Mouse (Mus musculus) ovary, postnatal 14 days (tissue): ENCODE results near the gene Gprc6a.

ENCODE experiments used
- DNase-seq: peaks from one replicate; pipeline ENCODE4 v3.0.0; 2022; ENCODE audit warnings: low spot score

The Gprc6a gene

DNA sequence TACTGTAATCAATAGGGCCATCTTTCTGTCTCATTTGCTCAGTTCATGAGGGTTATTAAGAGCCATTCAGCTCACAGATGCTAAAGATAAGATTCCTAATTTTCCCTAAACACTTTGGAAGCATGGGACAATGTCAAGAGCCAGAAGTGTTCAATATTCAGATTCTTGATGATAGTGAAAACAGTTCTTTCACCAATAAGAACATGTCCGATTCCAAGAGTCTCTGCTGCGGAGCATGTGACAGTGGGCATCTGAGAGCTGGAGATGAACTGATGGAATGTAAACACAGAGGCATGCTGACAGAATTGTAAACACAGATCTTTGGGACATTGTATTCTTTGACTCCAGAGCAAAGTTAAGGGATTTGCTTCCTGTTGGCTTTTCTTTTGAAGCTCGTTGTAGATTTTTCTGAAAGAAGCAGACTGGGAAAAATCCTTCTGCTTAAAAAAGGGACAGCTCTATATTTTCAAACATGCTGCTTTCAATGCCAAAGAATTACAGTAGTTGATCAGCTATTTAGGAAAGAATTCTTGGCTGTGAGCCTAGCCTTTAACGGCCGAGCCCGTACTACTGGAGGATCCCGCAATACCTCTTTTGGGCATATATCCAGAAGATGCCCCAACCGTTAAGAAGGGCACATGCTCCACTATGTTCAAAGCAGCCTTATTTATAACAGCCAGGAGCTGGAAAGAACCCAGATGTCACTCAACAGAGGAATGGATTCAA lies at the start of gene Gprc6a:
TSS of gene Gprc6a (minus strand) at position 51 of the 726 bp plus-strand sequence.
- DNase-seq, result no peak

DNA sequence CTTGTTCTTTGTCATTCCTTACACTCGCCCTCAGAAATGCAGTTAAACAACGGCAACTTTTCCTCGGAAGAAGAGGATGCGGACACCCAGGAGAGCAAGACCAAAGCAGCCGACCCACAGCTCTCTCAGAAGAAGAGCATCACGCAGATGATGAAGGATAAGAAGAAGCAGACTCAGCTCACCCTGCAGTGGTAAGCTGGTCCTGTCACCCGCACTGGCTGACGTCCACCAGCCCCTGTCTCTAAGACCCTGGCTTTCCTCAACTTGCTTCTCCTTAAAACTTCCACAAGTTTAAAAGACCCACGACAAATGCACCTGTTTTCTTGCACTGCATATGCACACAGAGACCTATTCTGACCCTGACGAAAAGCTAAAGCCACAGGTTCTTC lies 47.0 kb upstream of the Gprc6a start:
- no peak for DNase-seq

DNA sequence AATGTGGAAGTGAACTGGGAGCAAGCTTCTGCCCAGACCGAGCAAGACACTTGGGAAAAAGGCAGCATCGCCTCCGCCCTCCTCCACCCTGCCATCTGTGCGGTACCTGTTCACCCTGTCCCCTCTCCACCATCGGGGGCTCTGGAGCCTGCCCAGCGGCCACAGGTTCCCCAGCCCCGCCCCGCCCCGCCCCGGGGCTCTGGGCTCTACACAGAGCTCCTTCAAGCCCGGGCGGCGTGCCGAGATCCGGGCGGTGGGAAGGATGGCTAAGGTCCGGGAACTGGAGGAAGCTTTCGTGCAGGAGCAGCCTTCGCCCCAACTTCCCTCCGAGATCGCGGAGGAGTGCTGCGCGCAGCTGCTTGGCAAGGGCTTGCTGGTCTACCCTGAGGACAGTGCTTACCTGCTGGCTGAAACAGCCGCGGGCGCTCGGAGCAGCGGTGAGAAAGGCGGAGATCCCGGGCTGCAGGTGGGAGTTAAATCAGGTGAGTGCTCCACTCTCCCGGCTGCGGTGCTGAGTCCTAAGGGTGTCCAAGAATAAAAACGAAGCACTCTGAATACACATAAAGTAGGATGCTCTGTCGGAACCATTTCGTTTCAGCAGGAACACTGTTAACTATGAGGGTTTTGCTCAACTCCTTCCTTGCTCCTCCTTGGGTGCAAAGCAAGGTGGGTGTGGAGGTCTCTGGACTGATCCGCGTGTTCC lies 46.4 kb upstream of the Gprc6a start, which contains the start of gene Rfx6:
TSS of gene Rfx6 (plus strand) at position 209 of the 703 bp plus-strand sequence.
- DNase-seq, result peak; percentile 4

DNA sequence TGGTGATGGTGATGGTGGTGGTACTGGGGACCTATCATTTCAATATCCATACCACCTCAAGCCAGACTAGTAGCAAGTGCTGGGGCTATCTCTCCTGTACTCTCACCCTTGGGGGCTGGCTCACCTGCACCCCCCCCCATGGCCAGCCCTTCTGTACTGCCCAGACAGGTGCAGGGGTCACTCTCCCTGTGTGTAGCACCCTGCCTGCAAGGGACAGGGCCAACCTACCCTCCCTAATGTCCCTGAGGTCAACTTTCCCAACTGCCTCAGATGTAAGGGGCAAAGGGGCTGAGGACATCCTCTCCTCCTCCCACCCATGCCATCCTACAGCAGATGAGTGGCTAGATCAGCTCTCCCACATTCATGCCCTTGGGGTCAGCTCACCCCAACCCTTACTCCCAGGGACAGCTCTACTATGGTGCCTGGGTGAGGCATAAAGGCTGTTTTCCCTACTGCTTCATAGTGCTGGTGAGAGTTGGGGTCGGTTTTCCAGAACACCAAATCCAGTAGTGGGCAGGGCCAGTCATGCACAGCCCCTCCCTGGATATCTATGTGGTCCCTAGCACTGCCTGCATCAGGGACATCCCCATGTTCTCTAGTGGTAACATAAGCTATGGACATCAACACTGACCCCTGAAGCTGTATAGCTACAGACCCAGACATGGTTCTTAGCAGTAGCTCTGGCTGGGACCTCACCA lies 41.0 kb upstream of the Gprc6a start:
- no peak for DNase-seq

DNA sequence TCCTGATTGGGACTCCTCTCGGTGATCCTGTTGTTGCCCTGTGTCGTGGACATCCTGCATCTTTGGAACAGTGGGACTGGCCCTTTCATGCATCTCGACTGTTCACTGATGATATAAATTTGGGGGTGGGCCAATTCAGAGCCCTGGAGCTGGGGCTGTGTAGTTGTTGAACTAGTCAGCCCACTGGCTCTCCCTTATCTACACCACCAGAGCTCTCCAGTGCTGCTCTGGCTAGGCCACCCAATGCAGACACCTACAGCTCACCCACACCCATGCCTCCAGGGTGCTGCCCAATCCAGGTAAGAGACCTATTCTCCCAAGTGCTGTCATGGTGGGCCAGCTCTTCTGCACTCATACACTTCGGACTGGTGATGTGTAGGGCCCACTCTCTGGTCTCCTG lies 40.3 kb upstream of the Gprc6a start:
- DNase-seq, result no peak

DNA sequence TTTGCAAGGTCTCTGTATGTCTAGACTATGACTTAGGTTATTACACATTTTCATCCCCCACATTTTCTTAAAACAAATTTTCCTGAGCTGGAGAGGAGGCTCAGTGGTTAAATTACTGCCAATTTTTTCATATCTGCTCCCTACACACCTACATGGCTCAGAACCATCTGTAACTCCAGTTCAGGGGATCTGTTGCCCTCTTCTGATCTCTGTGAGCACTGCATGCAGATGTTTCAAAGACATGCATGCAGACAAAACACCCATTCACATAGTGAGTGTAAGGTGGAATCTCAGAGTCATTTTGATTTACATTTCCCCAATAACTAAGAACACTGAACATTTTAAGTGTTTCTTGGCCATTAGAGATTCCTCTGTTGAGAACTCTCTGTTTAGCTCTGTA lies 38.1 kb upstream of the Gprc6a start:
- no peak for DNase-seq

DNA sequence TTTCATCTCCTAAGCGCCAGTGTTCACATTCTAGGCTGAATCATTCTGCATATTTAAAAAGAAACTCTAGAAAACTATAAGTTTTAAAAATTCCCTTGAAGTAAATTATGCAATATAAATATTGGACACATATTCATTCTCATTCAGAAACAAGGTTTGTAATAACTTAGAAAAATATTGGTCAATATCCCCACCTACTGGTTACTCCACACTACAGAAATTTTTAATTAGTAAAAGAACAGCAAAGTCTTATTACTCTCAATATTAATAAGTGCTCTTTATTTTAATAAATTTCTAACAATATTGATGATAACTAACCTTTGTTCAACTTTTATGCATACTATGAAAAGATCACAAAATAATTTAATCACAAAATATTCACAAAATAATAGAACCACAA lies 26.1 kb upstream of the Gprc6a start:
- DNase-seq, result no peak

DNA sequence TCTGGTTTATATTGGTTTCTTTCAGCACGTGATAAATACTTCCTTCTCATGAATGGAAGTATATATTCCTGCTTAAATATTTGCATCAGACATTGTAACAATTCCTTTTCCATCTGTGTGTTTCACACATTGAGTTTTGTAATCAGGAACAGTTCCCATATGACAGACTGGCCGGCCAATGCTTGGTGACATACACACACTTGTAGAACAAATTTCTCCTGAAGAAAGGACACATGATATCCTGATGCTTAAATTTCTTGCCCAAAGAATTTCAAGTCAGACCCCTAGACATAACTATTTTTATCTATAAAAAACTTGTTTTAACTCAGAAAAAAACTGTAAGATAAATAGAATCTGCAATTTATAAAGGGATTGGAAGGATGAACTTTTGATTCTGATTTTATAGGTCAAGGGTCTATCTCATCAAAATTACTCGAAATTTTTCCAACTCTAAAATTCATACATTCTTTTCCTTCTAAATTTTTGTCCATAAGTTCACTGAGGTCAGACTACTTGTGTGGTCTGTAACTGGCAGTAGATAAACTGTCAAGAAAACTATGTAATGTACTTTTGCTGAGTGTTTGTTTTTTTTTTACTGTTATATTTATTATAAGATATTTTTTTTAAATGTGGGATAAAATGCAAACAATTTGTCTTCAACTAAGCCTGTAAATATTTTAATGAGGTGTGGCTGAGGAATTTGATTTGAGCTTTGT lies 18.4 kb upstream of the Gprc6a start:
- no peak for DNase-seq

DNA sequence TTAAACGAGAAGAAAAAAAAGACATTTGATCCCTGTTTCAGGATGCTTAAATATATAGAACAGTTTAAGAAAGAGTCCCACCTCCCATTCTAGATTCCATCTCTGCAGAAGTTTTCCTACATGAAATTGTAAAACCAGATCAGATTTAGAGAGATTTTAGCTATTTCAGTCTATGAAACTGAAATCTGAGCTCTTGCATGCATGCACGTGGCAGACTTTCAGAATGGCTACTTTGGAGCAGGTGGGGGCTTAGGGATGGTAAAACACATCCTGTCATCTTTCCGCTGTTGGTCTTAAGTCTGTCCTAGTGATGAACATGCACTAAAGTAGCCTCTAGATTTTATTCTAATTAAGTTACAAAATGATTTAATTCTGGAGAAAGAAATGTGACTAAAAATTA lies 10.1 kb downstream of the Gprc6a start:
- no peak for DNase-seq

DNA sequence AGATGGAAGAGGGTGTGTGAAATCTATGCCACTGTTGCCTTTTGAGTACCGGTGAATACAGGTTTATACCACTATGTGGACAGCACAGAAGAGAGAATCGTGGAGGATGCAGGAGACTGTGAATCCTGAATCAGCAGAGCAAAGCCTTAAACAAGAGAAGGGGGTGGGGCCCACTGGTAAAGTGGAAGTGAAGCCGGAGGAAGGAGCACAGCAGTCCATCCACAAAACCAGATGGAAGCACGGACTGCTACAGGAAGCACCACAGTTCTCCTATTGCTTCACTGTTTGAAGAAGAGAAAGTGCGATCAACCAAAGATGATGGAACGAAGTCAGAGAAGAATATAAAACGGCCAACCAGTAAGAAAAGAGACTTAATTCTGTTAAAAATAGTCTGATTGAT lies 11.1 kb downstream of the Gprc6a start:
- DNase-seq, result no peak

DNA sequence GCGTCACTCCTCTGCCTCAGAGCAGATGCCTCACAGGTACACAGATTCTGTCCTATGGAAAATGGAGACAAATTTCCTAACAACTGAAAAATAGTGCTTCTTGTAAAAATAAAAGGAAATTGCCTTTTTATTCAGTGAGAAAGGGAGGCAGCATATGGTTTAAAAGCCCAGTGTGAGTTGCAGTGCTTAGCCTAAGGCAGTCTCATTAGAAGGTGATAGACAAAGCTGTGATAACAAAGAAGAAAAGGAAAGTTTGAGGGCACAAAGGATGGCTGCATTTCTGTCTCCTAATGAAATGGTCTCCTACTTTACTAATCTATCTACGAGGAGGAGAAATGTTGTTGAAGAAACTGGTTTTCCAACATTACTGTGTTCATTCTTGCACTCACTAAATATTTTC lies 12.7 kb downstream of the Gprc6a start:
- DNase-seq, result no peak

DNA sequence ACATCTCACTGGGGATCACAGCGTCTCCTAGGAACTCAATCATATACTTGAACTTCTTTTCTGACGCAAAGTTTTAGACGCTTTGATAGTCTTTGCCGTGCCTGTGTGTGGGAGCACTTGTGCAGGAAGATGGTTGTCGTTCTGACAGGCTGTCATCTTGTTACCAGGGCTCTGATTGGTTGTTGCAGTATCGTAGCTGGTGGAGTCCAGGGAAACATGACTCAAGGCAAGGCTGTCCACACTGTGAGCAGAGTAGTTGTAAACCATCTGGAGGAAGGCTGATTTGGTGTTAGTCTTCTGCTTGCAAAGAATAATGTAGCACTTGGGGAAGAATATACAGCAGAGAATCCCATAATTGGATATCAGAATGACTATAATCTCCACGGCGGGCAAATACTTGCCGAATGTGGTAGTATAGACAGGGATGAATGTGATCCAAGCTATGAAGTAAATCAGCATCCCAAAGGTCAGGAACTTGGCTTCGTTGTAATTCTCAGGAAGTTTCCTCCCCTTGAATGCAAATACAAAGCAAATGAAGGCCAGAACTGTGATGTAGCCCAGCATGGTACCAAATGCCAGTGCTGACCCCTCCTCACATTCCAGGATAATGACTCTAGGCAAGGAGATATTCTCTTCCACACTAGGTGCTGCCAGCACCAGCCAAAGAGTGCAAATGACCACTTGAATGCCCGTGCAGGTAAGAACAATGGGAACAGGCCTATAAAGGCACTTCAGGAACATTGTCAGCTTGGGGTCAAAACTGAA lies 16.3 kb downstream of the Gprc6a start:
- DNase-seq, result no peak

DNA sequence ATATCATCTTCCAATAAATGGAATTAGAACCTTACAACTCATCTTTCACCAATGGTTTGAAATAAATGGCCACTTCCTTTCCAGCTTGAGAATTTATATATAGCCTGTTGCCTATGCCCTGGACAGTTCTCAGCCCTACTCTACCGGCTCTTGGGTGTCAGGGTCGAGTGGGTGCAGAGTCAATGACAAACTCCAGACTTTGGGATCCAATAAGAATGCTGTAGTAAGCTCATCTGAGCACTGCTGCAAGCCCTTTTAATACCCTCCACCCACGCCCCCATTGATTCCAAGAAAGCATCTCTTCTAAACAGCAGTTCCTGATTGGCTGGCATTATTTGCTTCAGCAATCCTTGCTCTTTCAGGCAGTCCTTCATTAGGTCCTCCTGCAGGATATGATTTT lies 17.8 kb downstream of the Gprc6a start:
- DNase-seq, result no peak

DNA sequence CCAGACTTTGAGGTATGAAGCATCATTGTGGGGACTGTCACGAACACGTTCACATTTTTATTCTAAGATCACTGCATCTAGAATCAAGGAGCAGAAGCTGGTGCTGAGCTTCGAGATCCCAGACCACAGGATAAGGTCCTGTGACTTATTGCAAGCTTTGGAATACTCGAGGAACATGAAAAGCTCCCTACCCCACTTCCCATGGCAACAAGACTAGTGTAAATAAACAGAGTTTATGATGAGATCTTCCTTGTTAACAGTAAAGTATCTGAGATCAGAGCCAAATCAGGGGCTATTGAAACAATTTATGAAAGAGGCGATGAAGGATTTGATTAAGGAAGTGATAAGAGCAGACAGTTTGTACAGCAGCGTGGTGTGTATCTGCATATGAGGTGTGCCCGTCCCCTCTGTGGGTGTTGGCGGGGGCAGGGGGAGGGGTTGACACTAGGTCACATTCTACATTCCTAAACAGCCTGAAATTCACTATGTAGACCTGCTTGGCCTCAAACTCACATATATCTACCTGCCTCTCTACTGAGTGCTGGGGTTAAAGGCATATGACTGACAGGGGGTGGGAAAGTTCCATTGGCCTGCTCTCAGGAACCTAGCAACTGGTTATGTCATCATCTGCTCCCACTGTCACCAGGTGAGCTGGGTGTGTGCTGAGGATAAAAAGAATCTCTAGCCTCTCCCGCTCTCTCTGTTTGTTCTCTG lies 19.1 kb downstream of the Gprc6a start:
- DNase-seq, result no peak

DNA sequence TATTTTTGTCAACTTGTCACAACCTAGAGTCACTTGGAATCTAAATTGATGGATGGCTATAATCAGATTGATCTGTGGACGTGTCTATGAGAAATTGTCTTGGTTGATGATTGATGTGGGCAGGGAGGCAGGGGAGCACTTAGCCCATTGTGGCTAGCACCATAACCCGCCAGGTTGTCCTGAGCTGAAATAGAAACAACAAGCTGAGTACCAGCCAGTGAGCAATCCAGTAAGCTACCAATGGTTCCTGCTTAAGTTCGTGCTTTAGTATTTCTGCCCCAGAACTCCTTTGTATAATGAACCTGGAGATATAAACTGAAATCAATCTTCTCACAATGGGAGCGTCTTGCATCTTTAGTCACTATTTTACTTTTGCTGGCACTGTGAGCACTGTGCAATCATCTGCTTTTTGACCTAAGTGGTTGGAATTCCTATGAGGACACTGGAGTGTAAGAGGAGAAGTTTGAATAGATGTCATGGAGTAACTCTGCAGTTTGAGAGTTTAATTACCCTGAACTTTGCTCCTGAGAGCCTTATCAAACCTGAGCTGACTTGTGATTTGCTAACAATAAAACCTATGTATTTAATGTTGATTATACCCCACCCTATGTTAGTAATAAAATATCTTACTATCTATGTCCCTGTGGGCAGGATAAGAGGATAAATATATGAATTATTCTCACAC lies 21.4 kb downstream of the Gprc6a start:
- no peak for DNase-seq

DNA sequence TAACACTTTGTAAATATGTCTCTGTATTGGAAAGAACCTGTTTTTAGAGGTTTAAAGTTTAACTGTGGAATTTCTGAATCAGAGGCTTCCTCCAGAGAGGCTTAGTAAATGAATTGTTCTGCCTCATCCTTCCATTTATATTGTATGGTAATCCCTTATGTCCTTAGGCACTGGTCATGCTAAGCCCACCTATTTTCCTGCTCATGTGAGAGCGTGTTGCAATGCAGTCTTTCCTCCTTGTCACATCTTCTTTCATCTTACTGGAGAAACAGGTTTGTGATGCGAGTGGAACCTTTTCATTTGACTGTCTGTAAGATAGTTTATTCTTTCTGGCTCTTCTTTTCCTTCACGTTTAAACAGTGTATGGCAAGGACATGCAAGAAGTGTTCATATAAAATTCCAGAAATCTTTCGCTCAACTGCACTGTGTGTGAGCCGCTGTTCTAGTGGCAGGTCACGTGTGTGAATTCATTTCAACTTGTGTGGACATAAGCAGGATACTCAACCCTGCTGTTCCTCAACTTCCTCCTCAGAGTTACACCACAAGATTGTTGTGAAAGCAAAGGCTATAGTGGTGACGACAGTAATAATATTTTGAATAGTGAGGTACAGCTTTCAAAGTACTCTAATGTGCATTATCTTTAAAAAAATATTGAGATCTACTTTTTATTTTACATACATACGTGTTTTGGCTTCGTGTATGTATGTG lies 34.2 kb downstream of the Gprc6a start:
- DNase-seq, result no peak

DNA sequence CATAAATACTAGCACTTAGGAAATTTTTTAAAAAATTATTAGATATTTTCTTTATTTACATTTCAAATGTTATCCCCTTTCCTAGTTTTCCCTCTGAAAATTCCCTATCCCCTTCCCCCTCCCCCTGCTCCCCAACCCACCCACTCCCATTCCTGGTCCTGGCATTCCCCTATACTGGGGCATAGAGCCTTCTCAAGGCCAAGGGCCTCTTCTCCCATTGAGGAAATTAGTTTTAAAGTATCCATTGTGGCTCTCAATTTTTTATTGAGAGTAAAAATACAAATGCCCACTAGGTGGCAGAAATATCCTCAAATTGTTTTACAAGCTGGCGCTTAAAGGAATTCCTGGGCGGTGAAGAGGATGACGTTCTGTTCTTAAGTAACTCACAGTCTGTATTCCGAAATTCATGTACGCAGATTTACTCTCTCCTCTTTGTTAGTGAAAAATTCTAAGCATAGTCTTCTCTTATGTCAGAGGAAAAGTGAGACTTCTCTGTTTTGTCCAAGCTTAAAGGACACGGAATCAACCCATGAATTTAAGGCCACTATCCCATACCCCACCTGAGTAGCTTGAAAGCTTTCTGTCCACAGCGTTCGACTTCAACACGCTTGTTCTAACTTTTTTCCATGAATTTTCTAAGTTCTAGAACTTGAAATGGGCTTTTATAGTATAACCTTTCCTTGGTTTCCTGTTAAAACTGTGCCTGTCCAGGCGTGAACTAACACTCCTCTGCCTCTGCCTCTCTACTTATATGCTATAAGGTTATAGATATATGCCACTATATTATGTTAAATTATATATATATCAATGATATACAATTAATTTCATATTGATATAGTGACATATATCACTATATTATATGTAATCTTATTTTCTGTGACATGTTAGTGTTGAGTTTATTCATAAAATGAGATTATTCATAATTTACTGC lies 36.0 kb downstream of the Gprc6a start:
- DNase-seq, result peak; percentile 13

DNA sequence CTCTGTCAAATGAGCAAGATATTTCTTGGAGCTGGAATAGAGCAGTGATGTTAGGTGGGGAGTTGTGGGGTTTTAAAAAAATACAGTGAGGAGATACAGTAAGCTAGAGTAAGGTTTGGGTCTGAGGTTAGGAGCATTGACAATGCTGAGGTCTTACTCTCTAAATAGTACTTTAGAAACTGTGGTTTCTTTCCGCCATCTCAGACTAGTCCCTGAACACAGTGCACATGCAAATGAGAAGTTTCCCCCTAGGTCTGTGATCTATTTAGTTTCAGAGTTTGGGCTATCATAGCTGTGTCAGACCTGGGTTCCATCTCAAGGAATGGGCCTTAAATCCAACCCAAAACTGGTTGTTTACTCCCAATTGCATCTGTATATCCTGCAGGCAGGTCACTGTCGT lies 39.7 kb downstream of the Gprc6a start:
- no peak for DNase-seq

DNA sequence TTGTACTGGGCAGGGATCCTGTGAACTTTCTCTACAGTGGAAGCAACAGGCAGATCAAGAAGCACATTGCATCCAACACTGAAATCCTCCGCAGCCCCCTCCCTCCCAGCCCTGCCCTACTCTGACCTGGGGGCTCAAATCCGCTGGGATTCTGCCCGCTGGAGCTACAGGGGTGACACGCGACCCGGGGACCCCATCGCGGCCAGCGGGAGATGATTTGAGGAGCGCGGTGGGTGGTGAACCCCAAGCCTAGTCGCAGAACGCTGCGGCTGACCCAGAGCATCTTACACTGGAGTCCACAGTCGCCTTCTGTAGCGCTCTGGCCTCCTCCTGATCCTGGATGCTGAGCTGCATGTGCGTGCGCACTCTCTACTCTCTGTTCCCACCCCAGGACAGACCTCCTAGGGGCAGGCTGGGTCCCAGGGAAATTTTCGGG lies 41.1 kb downstream of the Gprc6a start, which contains the start of gene Fam162b:
TSS of gene Fam162b (minus strand) at position 379 of the 436 bp plus-strand sequence.
- no peak for DNase-seq
